Mouse (Mus musculus) liver, postnatal 0 days (tissue): ENCODE results near the gene Dnaja3. TPM values are rescaled to one million over a fixed set of nuclear protein-coding genes. Genes with fewer than 3 reads are reported as not detected.
"Not testable (repeated sequence)": the region's sequence is repeated elsewhere in the genome, so short reads cannot be mapped to it uniquely, and the experiment has no call there.

Experiments
- ATAC-seq: fragments of 200-750 bp; cut with Nextera tagmentation; 2 replicates; pipeline ENCODE4 v1.8.0; 2017; ENCODE audit warnings: mild to moderate bottlenecking, moderate library complexity
- DNase-seq: peaks from one replicate; pipeline ENCODE4 v3.0.0-alpha.2; 2016
- H3K27ac ChIP-seq: fragments of 300-500 bp; sonication (generic); 2 replicates; pipeline ENCODE4 v1.5.1; 2014; ENCODE audit warnings: antibody characterized with exemption, moderate library complexity, mild to moderate bottlenecking, low read depth
- H3K27me3 ChIP-seq: fragments of 300-500 bp; sonication (generic); 2 replicates; pipeline ENCODE4 v1.6.1; 2014; ENCODE audit warnings: low read length, control low read depth, mixed read lengths; ENCODE audit not compliant: insufficient read depth
- H3K36me3 ChIP-seq: fragments of 300-500 bp; sonication (generic); replicated peaks from 2 replicates; pipeline ENCODE4 v1.6.1; 2014; ENCODE audit warnings: mild to moderate bottlenecking, control low read depth, low read length, moderate library complexity, mixed read lengths; ENCODE audit not compliant: insufficient read depth
- H3K4me1 ChIP-seq: fragments of 300-500 bp; sonication (generic); 2 replicates; pipeline ENCODE4 v1.6.1; 2014; ENCODE audit warnings: antibody characterized with exemption, mild to moderate bottlenecking, control low read depth; ENCODE audit not compliant: insufficient read depth
- H3K4me2 ChIP-seq: fragments of 300-500 bp; sonication (generic); 2 replicates; pipeline ENCODE4 v1.6.1; 2014; ENCODE audit warnings: low read depth, mild to moderate bottlenecking, low read length, moderate library complexity, mixed read lengths
- H3K4me3 ChIP-seq: fragments of 300-500 bp; sonication (generic); 2 replicates; pipeline ENCODE4 v1.5.1; 2014; ENCODE audit warnings: low read depth, low read length
- H3K9ac ChIP-seq: fragments of 300-500 bp; sonication (generic); replicated peaks from 2 replicates; pipeline ENCODE4 v1.6.1; 2014; ENCODE audit warnings: mild to moderate bottlenecking, moderate library complexity
- H3K9me3 ChIP-seq: fragments of 300-500 bp; sonication (generic); 2 replicates; pipeline ENCODE4 v1.6.1; 2016; ENCODE audit warnings: mild to moderate bottlenecking, control low read depth, low read length, mixed read lengths
- CTCF ChIP-seq: sonication (generic); IDR thresholded peaks from 2 replicates; pipeline ENCODE4 v1.5.1; 2016; ENCODE audit warnings: antibody characterized with exemption, low read depth
- EP300 ChIP-seq: IDR thresholded peaks from 2 replicates; pipeline ENCODE4 v1.6.1; 2016; ENCODE audit warnings: antibody characterized with exemption, low read depth, mild to moderate bottlenecking
- WGBS: fragments of 180-500 bp; shearing (Covaris S2); extraction: QIAGEN DNeasy Blood & Tissue Kit; methylation state at CpG from one replicate; pipeline ENCODE4 v1.1.7; 2014; ENCODE audit not compliant: insufficient replicate concordance; 5-methylcytosine and 5-hydroxymethylcytosine counted together
- polyA plus RNA-seq: library from polyadenylated mRNA; unstranded; fragments of >200 nt; fragmentation: Nextera tagmentation; extraction: Ambion mirVana; gene quantifications from 2 replicates; pipeline ENCODE4 v1.2.1, GENCODE M21; 2015

Gene Dnaja3
- polyA plus RNA-seq, 1 experiment from 2014 or later = 70.5 TPM

DNA sequence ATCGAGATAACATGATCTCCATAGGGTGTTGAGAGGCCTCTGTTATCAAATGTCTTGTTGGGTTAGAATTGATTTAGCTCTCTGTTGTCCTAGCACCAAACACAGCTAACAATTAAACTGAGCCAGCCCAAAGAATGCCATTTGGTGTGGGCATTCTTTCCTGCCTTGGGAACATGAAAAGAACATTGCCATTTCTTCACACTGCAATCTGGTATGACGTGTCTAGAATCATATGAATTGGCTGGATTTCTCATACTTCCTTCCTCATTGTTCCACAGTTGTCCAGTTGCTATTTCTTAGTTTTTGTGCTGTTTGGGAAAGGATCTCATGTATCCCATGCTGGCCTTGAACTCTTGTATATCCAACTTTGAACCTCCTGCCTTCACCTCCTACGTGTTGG lies 114.3 kb downstream of the Dnaja3 start:
- H3K4me2 ChIP-seq = no peak overlapping the region
- no peak overlapping the region for H3K27ac ChIP-seq
- no peak overlapping the region for H3K9ac ChIP-seq
- no peaks in the 10 kb centered on the region for H3K9me3 ChIP-seq
- WGBS = 59% methylated on average over 3 of the region's 3 CpGs
- ATAC-seq (no peak), DNase-seq (no peak)
- H3K27me3 ChIP-seq = no peaks in the 10 kb centered on the region
- no peak overlapping the region for H3K4me3 ChIP-seq
- TF ChIP-seq EP300 (no peak), CTCF (no peak)
- H3K36me3 ChIP-seq = no peaks in the 10 kb centered on the region
- H3K4me1 ChIP-seq = peaks cover 9% of the 10 kb centered on the region; the same call in 1 of the 2 replicates

DNA sequence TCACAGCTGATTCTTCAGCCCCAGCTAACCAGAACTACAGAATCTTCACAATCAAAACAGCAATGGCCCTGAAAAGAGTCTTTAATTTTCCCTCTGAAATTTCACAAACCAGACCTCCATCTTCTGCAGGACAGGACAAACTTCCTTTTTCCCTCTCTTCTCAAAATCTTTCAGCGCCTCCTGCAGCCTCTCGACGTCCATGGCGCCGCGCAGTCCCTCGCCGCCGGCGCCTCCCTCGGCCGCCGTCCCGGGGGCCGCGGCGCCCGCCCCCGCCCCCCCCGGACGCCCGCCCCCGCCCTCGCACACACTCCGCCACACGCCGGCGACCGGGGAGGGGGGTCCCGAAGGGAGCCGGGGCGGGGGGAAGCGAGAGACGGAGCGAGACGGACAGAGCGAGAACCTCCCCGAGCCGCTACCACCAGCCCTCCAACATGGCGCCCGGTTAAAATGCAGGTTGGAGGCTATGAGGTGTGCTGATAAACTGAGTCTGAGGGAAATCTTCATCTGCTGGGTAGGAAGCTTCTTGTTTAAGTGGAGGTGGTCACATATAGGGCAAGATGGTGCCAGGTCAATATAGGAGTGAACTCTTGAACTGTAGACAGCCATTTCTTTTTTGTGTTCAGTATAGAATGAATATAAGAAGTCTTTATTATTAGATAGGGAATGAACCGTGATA lies 117.0 kb downstream of the Dnaja3 start:
- H3K36me3 ChIP-seq, H3K9me3 ChIP-seq, H3K4me1 ChIP-seq, H3K27me3 ChIP-seq, DNase-seq: not testable (repeated sequence)
- peak; percentile 81 for ATAC-seq
- peak overlapping the region; percentile 49 for H3K4me3 ChIP-seq
- peak; percentile 27; the same call in 1 of the 2 replicates for TF ChIP-seq CTCF
- H3K9ac ChIP-seq = peak overlapping the region; percentile 67
- WGBS = 5% methylated on average over 20 of the region's 42 CpGs
- peak overlapping the region; percentile 52 for H3K4me2 ChIP-seq
- peak overlapping the region; percentile 82 for H3K27ac ChIP-seq

Other genes with a start within 250 kb of the Dnaja3 start
- gene Adcy9, start 219.5 kb upstream of the Dnaja3 start, polyA plus RNA-seq = 0.80 and 0.94 TPM in 2 replicates
- 1.00 and 3.0 TPM in 2 replicates for gene Srl, start 98.2 kb upstream of the Dnaja3 start, polyA plus RNA-seq
- gene Tfap4, start 80.1 kb upstream of the Dnaja3 start, polyA plus RNA-seq = 3.9 and 5.6 TPM in 2 replicates
- 1.7 and 1.9 TPM in 2 replicates for gene Glis2, start 45.3 kb upstream of the Dnaja3 start, polyA plus RNA-seq
- 59.7 and 66.3 TPM in 2 replicates for gene Pam16, start 15.0 kb upstream of the Dnaja3 start, polyA plus RNA-seq
- gene Vasn, start within 50 bp of the Dnaja3 start, polyA plus RNA-seq = 1.6 and 1.9 TPM in 2 replicates
- gene Coro7, start 39.8 kb downstream of the Dnaja3 start, polyA plus RNA-seq = 6.8 and 10.3 TPM in 2 replicates
- 20.4 and 24.1 TPM in 2 replicates for gene Nmral1, start 79.4 kb downstream of the Dnaja3 start, polyA plus RNA-seq
- gene Hmox2, start 86.4 kb downstream of the Dnaja3 start, polyA plus RNA-seq = 56.8 and 57.7 TPM in 2 replicates
- 46.8 and 50.3 TPM in 2 replicates for gene Cdip1, start 150.3 kb downstream of the Dnaja3 start, polyA plus RNA-seq
- gene 4930562C15Rik, start 195.4 kb downstream of the Dnaja3 start, polyA plus RNA-seq = 0.09 TPM in 1 of 2 replicates, not detected in the other
- 15.6 and 16.7 TPM in 2 replicates for gene Ubald1, start 240.3 kb downstream of the Dnaja3 start, polyA plus RNA-seq
- 34.8 and 36.7 TPM in 2 replicates for gene Mgrn1, start 246.3 kb downstream of the Dnaja3 start, polyA plus RNA-seq